In the genomic region with DNA sequence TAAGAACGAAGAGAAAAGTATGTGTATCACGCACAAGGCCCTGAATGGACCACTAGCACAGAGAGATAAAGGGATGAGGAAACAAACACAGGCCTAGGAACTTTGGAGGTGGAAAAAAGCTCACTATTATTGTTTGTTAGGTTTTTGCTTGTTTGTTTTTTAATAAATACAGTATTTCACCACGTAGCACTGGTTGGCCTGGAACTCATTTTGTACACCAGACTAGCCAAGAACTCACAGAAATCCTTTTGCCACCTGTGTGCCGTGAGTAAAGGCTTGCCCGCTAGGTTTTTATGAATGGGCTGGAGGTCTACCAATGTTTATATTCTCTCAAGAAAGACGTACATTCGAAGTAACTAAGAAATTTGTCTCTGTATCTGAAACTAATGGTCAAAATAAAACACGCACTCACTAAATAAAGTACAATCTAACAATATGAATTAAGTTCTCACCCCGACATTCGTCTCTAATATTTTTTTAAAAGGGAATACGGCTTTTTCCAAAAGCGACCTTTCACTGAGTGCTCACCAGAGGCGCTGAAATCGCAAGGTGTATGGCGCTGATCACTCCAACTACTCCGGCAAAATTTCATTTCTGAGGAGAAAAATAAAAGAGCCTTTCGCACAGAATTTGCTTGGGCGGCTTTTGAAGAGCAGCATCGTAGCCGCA, we compare ENCODE assay signal across 7 mouse cellular contexts. TPM values are rescaled to one million over a fixed set of nuclear protein-coding genes. Genes with fewer than 3 reads are reported as not detected.
DNase-seq lines count a peak whose midpoint lies in the region; ATAC-seq and TF ChIP-seq lines count a peak whose summit lies in the region.

No protein-coding gene starts in this region.

- peak overlapping the region; percentile 90 for H3K9ac ChIP-seq in lung, postnatal 0 days (replicated peaks; ENCODE audit: low read depth)
- peak overlapping the region; percentile 93 for H3K9ac ChIP-seq in embryonic facial prominence, embryonic 13.5 days

- H3K4me3 ChIP-seq in lung, postnatal 0 days (ENCODE audit: low read depth, low read length) = peak overlapping the region; percentile 95
- peak overlapping the region; percentile 86 for H3K4me3 ChIP-seq in embryonic facial prominence, embryonic 13.5 days
- H3K4me3 ChIP-seq in limb, embryonic 10.5 days = peak overlapping the region; percentile 90

- H3K4me1 ChIP-seq in lung, postnatal 0 days (ENCODE audit: insufficient read depth, low read depth, low read length) = peaks cover 5% of the 10 kb centered on the region; the same call in 1 of the 2 replicates
- H3K4me1 ChIP-seq in embryonic facial prominence, embryonic 13.5 days = peaks cover 27% of the 10 kb centered on the region
- peaks cover 18% of the 10 kb centered on the region for H3K4me1 ChIP-seq in limb, embryonic 10.5 days

- TF ChIP-seq CTCF in lung, postnatal 0 days (IDR thresholded peaks at IDR 0.05) = no peak

- ATAC-seq in lung, postnatal 0 days = no peak
- ATAC-seq in embryonic facial prominence, embryonic 13.5 days (ENCODE audit: insufficient number of reproducible peaks, insufficient read depth, low FRiP score, low TSS enrichment, low read depth) = no peak

- H3K4me2 ChIP-seq in lung, postnatal 0 days (replicated peaks; ENCODE audit: low read depth, low read length) = peak overlapping the region; percentile 59
- H3K4me2 ChIP-seq in embryonic facial prominence, embryonic 13.5 days = peak overlapping the region; percentile 78

- peak overlapping the region; percentile 97 for H3K27ac ChIP-seq in lung, postnatal 0 days (ENCODE audit: low read length)
- H3K27ac ChIP-seq in embryonic facial prominence, embryonic 13.5 days = peak overlapping the region; percentile 98
- H3K27ac ChIP-seq in limb, embryonic 10.5 days = peak overlapping the region; percentile 93

- WGBS in lung, postnatal 0 days = 4% methylated on average over 20 of the region's 20 CpGs
- 11% methylated on average over 20 of the region's 20 CpGs for WGBS in embryonic facial prominence, embryonic 13.5 days
- WGBS in limb, embryonic 10.5 days = 13% methylated on average over 20 of the region's 20 CpGs

- H3K27me3 ChIP-seq in lung, postnatal 0 days (replicated peaks; ENCODE audit: insufficient read depth, low read length) = no peaks in the 10 kb centered on the region
- no peaks in the 10 kb centered on the region for H3K27me3 ChIP-seq in embryonic facial prominence, embryonic 13.5 days
- no peaks in the 10 kb centered on the region for H3K27me3 ChIP-seq in limb, embryonic 10.5 days (ENCODE audit: low read depth, poor library complexity, severe bottlenecking)
- H3K27me3 ChIP-seq in splenic B cell, adult 2 months (ENCODE audit: control insufficient read depth, insufficient read depth, low read length, poor library complexity, severe bottlenecking) = no peaks in the 10 kb centered on the region

- no peak for DNase-seq in lung, postnatal 0 days (ENCODE audit: low spot score)
- no peak for DNase-seq in lung, postnatal 36 days
- no peak for DNase-seq in limb, embryonic 10.5 days (ENCODE audit: low spot score)
- peak; percentile 1 for DNase-seq in splenic B cell, adult 2 months (ENCODE audit: low read depth, low spot score)
- no peak for DNase-seq in yolk sac, embryonic 10.5 days (ENCODE audit: low spot score)
- no peak for DNase-seq in urinary bladder, postnatal 4 days (ENCODE audit: low spot score in 2 of 2)

- no peak for TF ChIP-seq EP300 in lung, postnatal 0 days (IDR thresholded peaks at IDR 0.05)

- no peaks in the 10 kb centered on the region for H3K36me3 ChIP-seq in lung, postnatal 0 days (ENCODE audit: insufficient read depth, low read length)
- peaks cover 20% of the 10 kb centered on the region for H3K36me3 ChIP-seq in embryonic facial prominence, embryonic 13.5 days
- H3K36me3 ChIP-seq in limb, embryonic 10.5 days = peaks cover 48% of the 10 kb centered on the region
- no peaks in the 10 kb centered on the region for H3K36me3 ChIP-seq in splenic B cell, adult 2 months (ENCODE audit: control insufficient read depth, insufficient read depth, low read length, poor library complexity, severe bottlenecking)

- H3K9me3 ChIP-seq in lung, postnatal 0 days (ENCODE audit: low read length) = no peaks in the 10 kb centered on the region
- H3K9me3 ChIP-seq in embryonic facial prominence, embryonic 13.5 days = no peaks in the 10 kb centered on the region
- H3K9me3 ChIP-seq in limb, embryonic 10.5 days (replicated peaks) = no peaks in the 10 kb centered on the region

RNA-seq across cellular contexts. Expression of gene Zfp426, which starts 0.6 kb away (rescaled TPM):
- polyA plus RNA-seq in lung, postnatal 0 days (2015; fragmentation: Nextera tagmentation; extraction: Ambion mirVana) = 14.8 and 17.5 TPM in 2 replicates
- 23.5 and 23.9 TPM in 2 replicates for polyA plus RNA-seq in embryonic facial prominence, embryonic 13.5 days (2015; fragmentation: Nextera tagmentation; extraction: Ambion mirVana)
- 17.7 and 23.6 TPM in 2 replicates for polyA plus RNA-seq in limb, embryonic 10.5 days (2016; fragmentation: Nextera tagmentation; extraction: Ambion mirVana)

RNA-seq across cellular contexts. Expression of gene Zfp266, which starts 29.2 kb away (rescaled TPM):
- polyA plus RNA-seq in lung, postnatal 0 days (2015; fragmentation: Nextera tagmentation; extraction: Ambion mirVana) = 63.8 and 73.4 TPM in 2 replicates
- 148 and 158 TPM in 2 replicates for polyA plus RNA-seq in embryonic facial prominence, embryonic 13.5 days (2015; fragmentation: Nextera tagmentation; extraction: Ambion mirVana)
- polyA plus RNA-seq in limb, embryonic 10.5 days (2016; fragmentation: Nextera tagmentation; extraction: Ambion mirVana) = 128 and 162 TPM in 2 replicates

RNA-seq across cellular contexts. Expression of gene Zfp26, which starts 32.0 kb away (rescaled TPM):
- polyA plus RNA-seq in lung, postnatal 0 days (2015; fragmentation: Nextera tagmentation; extraction: Ambion mirVana) = 6.8 and 9.5 TPM in 2 replicates
- 18.2 and 18.7 TPM in 2 replicates for polyA plus RNA-seq in embryonic facial prominence, embryonic 13.5 days (2015; fragmentation: Nextera tagmentation; extraction: Ambion mirVana)
- 21.1 and 26.7 TPM in 2 replicates for polyA plus RNA-seq in limb, embryonic 10.5 days (2016; fragmentation: Nextera tagmentation; extraction: Ambion mirVana)
